Mouse (Mus musculus) stomach, postnatal 0 days (tissue): ENCODE results near the gene Pced1a.

Experiments
- CTCF ChIP-seq: IDR thresholded peaks from 2 replicates; pipeline ENCODE4 v1.5.1; 2016; ENCODE audit warnings: antibody characterized with exemption, low read depth, mild to moderate bottlenecking, moderate library complexity
- EP300 ChIP-seq: optimal IDR thresholded peaks from 2 replicates; pipeline ENCODE3; 2016; ENCODE audit warnings: antibody characterized with exemption

DNA sequence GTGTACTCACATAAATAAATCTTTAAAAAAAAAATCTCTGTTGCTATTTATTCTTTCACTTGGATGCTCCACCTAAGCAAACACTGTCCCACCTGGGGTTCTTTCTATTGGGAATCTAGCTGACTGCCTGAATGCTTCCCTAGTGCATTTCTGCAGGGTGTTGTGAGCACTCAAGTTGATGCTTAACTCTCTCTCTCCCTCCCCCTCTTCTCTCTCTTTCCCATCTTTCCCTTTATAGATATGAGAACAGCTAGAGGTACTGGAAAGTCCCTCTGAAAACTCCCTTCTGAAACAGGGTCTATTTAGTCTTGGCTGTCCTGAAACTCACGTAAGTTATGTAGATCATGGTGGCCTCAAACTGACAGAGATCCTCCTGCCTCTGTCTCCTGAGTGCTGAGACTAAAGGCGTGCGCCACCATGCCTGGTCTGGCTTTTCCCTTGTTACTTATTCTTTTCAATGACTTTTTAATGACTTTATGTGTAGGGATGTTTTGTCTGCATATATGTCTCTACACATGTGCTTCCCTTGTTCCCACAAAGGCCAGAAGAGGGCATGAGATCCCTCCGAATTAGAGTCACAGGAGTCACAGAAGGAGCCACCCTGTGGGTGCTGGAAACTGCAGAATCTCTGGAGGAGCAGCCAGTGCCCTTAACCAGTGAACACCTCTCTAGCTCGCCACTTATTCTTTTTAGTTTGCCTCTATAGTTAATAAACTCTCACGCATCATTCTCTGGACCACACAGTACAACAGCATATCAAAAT lies 10.2 kb downstream of the Pced1a start:
- no peak for TF ChIP-seq EP300
- TF ChIP-seq CTCF, result peak; percentile 48
